Mouse (Mus musculus) heart, adult 2 months (tissue): Measurements from ENCODE around the gene Mtor. TPM values are rescaled to one million over a fixed set of nuclear protein-coding genes. Genes with fewer than 3 reads are reported as not detected.

Experiments
- DNase-seq, 2 experiments: peaks; one replicate each; pipeline ENCODE4 v3.0.0; 2021
- H3K27ac ChIP-seq: fragments of 200-600 bp; 2 replicates; pipeline ENCODE4 v1.8.1; 2022
- H3K27me3 ChIP-seq: fragments of 200-500 bp; 2 replicates; pipeline ENCODE4 v1.6.1; 2012; ENCODE audit warnings: mild to moderate bottlenecking, low read length, inconsistent platforms, mixed read lengths; ENCODE audit not compliant: control insufficient read depth, insufficient read depth
- H3K36me3 ChIP-seq: fragments of 200-500 bp; 2 replicates; pipeline ENCODE4 v1.6.1; 2012; ENCODE audit warnings: low read length, inconsistent platforms; ENCODE audit not compliant: control insufficient read depth, insufficient read depth
- H3K4me1 ChIP-seq: fragments of 200-500 bp; 2 replicates; pipeline ENCODE4 v1.6.1; 2011; ENCODE audit warnings: low read length; ENCODE audit not compliant: control insufficient read depth, insufficient read depth
- H3K4me3 ChIP-seq: fragments of 200-600 bp; 2 replicates; pipeline ENCODE4 v1.8.1; 2022
- H3K79me2 ChIP-seq: fragments of 200-500 bp; replicated peaks from 2 replicates; pipeline ENCODE4 v1.6.1; 2012; ENCODE audit warnings: mild to moderate bottlenecking, inconsistent platforms, low read length, moderate library complexity, mixed read lengths; ENCODE audit not compliant: control insufficient read depth, insufficient read depth
- H3K9ac ChIP-seq: fragments of 200-500 bp; 2 replicates; pipeline ENCODE4 v1.6.1; 2012; ENCODE audit warnings: low read depth, mild to moderate bottlenecking, control low read depth, inconsistent platforms, low read length, mixed read lengths
- CTCF ChIP-seq: fragments of 200-600 bp; IDR thresholded peaks from 2 replicates; pipeline ENCODE4 v1.8.1; 2022; ENCODE audit warnings: antibody characterized with exemption, mild to moderate bottlenecking, moderate library complexity
- EP300 ChIP-seq: fragments of 200-500 bp; IDR thresholded peaks from 2 replicates; pipeline ENCODE4 v1.6.1; 2011; ENCODE audit warnings: low read depth, low read length, control low read depth; ENCODE audit not compliant: insufficient read depth
- POLR2A ChIP-seq: fragments of 200-500 bp; IDR thresholded peaks from 2 replicates; pipeline ENCODE4 v1.6.1; 2011; ENCODE audit warnings: mild to moderate bottlenecking, low read depth, low read length, control low read depth; ENCODE audit not compliant: insufficient read depth
- WGBS: fragments of 180-500 bp; shearing (Covaris S2); methylation state at CpG from one replicate; pipeline ENCODE4 v1.1.7; 2018; 5-methylcytosine and 5-hydroxymethylcytosine counted together
- intact Hi-C: fragments of 180-260 bp; cut with DNase I; formaldehyde crosslinking; loops from one replicate; pipeline ENCODE4 v1.15.1; 2025
- polyA plus RNA-seq: library from polyadenylated mRNA; depleted of rRNA; stranded (reverse); fragments of >200 nt; gene quantifications from 2 replicates; pipeline ENCODE4 v1.2.3, GENCODE M21; 2012
- total RNA-seq, 2 experiments: library from RNA; stranded (reverse); gene quantifications; 2 replicates each; pipeline ENCODE4 v1.2.3; 2021

Gene Mtor
- total and polyA plus RNA-seq, 3 experiments = 18.6 to 49.7 (median 40.9) TPM

GRCm38 (mm10) chr4:148600316-148600715 lies 151.9 kb downstream of the Mtor start:
- H3K27me3 ChIP-seq = no peaks in the 10 kb centered on the region
- no peaks in the 10 kb centered on the region for H3K4me1 ChIP-seq
- no peaks in the 10 kb centered on the region for H3K79me2 ChIP-seq
- intact Hi-C loops = loop anchor here (5.0 kb wide), 1 partner anchor 108 kb away; no protein-coding TSS in a partner anchor
- no peak overlapping the region for H3K27ac ChIP-seq
- 87% methylated on average over 4 of the region's 4 CpGs for WGBS
- TF ChIP-seq EP300 (no peak), CTCF (no peak), POLR2A (no peak)
- H3K9ac ChIP-seq = no peak overlapping the region
- DNase-seq = no peak
- H3K36me3 ChIP-seq = no peaks in the 10 kb centered on the region
- H3K4me3 ChIP-seq = no peak overlapping the region

- intact Hi-C loops = loop anchor here (5.0 kb wide), 1 partner anchor 110 kb away; no protein-coding TSS in a partner anchor
- H3K4me3 ChIP-seq = no peak overlapping the region
Observed at GRCm38 (mm10) chr4:148601871-148602270, 153.5 kb downstream of the Mtor start.

GRCm38 (mm10) chr4:148602357-148603120 lies 154.1 kb downstream of the Mtor start, which contains the start of gene Masp2:
Masp2 (plus strand) TSS chr4:148602554.
- Histone ChIP-seq H3K79me2 (no peaks in the 10 kb centered on the region), H3K27ac (no peak within 1 kb of the TSS), H3K36me3 (no peaks in the 10 kb centered on the region), H3K4me1 (no peaks in the 10 kb centered on the region), H3K9ac (no peak within 1 kb of the TSS), H3K27me3 (no peaks in the 10 kb centered on the region), H3K4me3 (no peak within 1 kb of the TSS)
- TF ChIP-seq POLR2A = no peak
- no peak for TF ChIP-seq EP300
- no peak for TF ChIP-seq CTCF
- intact Hi-C loops = loop anchor here (5.0 kb wide), 1 partner anchor 110 kb away; no protein-coding TSS in a partner anchor
- WGBS = 83% methylated on average over 14 of the region's 14 CpGs
- DNase-seq = no peak

More at GRCm38 (mm10) chr4:148601871-148602270, 153.5 kb downstream of the Mtor start:
- Histone ChIP-seq H3K9ac (no peak overlapping the region), H3K79me2 (no peaks in the 10 kb centered on the region), H3K27ac (no peak overlapping the region), H3K27me3 (no peaks in the 10 kb centered on the region), H3K4me1 (no peaks in the 10 kb centered on the region), H3K36me3 (no peaks in the 10 kb centered on the region)
- 53% methylated on average over 4 of the region's 4 CpGs for WGBS
- TF ChIP-seq POLR2A (no peak), EP300 (no peak), CTCF (no peak)
- DNase-seq = no peak

- no peaks in the 10 kb centered on the region for H3K27me3 ChIP-seq
- no peak overlapping the region for H3K27ac ChIP-seq
- no peaks in the 10 kb centered on the region for H3K79me2 ChIP-seq
- no peaks in the 10 kb centered on the region for H3K4me1 ChIP-seq
- no peak overlapping the region for H3K9ac ChIP-seq
- no peak overlapping the region for H3K4me3 ChIP-seq
- H3K36me3 ChIP-seq = no peaks in the 10 kb centered on the region
- WGBS = 76% methylated on average over 10 of the region's 10 CpGs
- no peak for TF ChIP-seq POLR2A
- no peak for TF ChIP-seq EP300
- TF ChIP-seq CTCF = no peak
- intact Hi-C loops = loop anchor here (5.0 kb wide), 1 partner anchor 111 kb away; no protein-coding TSS in a partner anchor
- DNase-seq = no peak
Observed at GRCm38 (mm10) chr4:148603376-148604139, 155.1 kb downstream of the Mtor start.

- Histone ChIP-seq H3K79me2 (no peaks in the 10 kb centered on the region), H3K9ac (no peak overlapping the region), H3K4me3 (no peak overlapping the region), H3K27ac (no peak overlapping the region), H3K4me1 (no peaks in the 10 kb centered on the region), H3K36me3 (no peaks in the 10 kb centered on the region), H3K27me3 (no peaks in the 10 kb centered on the region)
- intact Hi-C loops = loop anchor here (5.0 kb wide), 1 partner anchor 112 kb away; no protein-coding TSS in a partner anchor
- no peak for TF ChIP-seq CTCF
- no peak for TF ChIP-seq POLR2A
- no peak for TF ChIP-seq EP300
- DNase-seq = no peak
- WGBS = 74% methylated on average over 7 of the region's 7 CpGs
Observed at GRCm38 (mm10) chr4:148604141-148604540, 155.7 kb downstream of the Mtor start.
